Mouse (Mus musculus): ENCODE measurements around the gene Dlgap1. TPM values are rescaled to one million over a fixed set of nuclear protein-coding genes. Genes with fewer than 3 reads are reported as not detected.

Dlgap1 gene
- polyA plus RNA-seq, 1 experiment from 2014 or later, result 4.1 TPM

DNA sequence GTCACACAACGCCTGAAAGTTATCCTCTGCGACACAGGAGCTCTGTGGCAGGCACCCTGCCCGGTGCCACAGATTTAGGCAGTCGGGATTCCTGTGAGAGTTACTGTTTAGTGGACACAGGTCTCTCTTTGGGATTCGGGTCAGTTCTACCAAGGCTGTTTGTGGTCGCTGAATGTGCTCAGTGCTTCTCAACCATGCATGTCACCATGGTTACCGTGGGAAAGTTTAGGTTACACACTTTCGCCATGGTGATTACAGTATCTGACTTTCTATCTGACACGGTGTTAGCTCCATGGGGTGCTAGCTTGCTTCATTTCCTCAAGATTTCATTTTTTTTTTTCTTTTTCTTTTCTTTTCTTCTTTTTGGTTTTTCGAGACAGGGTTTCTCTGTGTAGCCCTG is 793.8 kb downstream of the Dlgap1 start:
- Histone ChIP-seq H3K4me3 (replicated peaks) (no peak overlapping the region), H3K36me3 (no peaks in the 10 kb centered on the region), H3K4me2 (no peak overlapping the region), H3K4me1 (0 out of 2 replicates have a peak, but pooled peaks cover 2% of the 10 kb centered on the region), H3K9ac (no peak overlapping the region), H3K9me3 (replicated peaks) (no peaks in the 10 kb centered on the region; the same call in 1 of the 2 replicates), H3K27ac (no peak overlapping the region), H3K27me3 (no peaks in the 10 kb centered on the region)
- peak; percentile 15; the same call in 1 of the 2 replicates for ATAC-seq (replicated peaks; ENCODE audit: low FRiP score)
- 65% methylated on average over 10 of the region's 10 CpGs for WGBS

- Histone ChIP-seq H3K9ac (no peak overlapping the region), H3K4me2 (no peak overlapping the region), H3K36me3 (no peaks in the 10 kb centered on the region), H3K27me3 (no peaks in the 10 kb centered on the region), H3K27ac (no peak overlapping the region), H3K4me3 (replicated peaks) (no peak overlapping the region), H3K9me3 (replicated peaks) (no peaks in the 10 kb centered on the region; the same call in 1 of the 2 replicates), H3K4me1 (no peaks in the 10 kb centered on the region)
- no peak for ATAC-seq (replicated peaks; ENCODE audit: low FRiP score)
- WGBS, result 96% methylated on average over 9 of the region's 9 CpGs
Measured at GRCm38 (mm10) chr17:70765337-70765736, 796.5 kb downstream of the Dlgap1 start.

DNA sequence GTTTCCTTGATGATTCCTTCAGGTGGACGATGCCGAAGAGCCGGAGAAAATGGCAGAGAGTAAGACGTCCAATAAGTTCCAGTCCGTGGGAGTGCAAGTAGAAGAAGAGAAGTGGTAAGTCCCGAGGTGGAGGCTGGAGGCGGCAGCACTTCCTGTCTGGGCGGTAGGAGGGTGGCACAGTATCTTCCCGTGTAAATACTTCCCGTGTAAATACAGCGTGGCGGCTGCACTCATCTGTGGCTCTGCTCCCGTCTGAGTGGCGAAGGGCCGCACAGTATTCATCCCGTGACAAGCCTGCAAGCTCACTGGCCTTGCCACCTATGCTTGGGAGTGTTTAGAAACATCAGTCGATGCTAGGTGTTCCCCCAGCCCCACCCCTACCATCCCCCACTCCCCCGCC is 797.1 kb downstream of the Dlgap1 start:
- Histone ChIP-seq H3K4me1 (no peaks in the 10 kb centered on the region), H3K4me2 (no peak overlapping the region), H3K27ac (no peak overlapping the region), H3K9ac (no peak overlapping the region), H3K9me3 (replicated peaks) (no peaks in the 10 kb centered on the region; the same call in 1 of the 2 replicates), H3K36me3 (no peaks in the 10 kb centered on the region), H3K27me3 (no peaks in the 10 kb centered on the region), H3K4me3 (replicated peaks) (no peak overlapping the region)
- ATAC-seq (replicated peaks; ENCODE audit: low FRiP score), result no peak
- WGBS, result 89% methylated on average over 18 of the region's 18 CpGs

- Histone ChIP-seq H3K36me3 (no peaks in the 10 kb centered on the region), H3K27me3 (no peaks in the 10 kb centered on the region), H3K9me3 (replicated peaks) (no peaks in the 10 kb centered on the region), H3K4me2 (peak overlapping the region; percentile 9; the same call in 1 of the 2 replicates), H3K4me1 (peaks cover 15% of the 10 kb centered on the region), H3K4me3 (replicated peaks) (no peak overlapping the region), H3K9ac (no peak overlapping the region), H3K27ac (peak overlapping the region; percentile 75)
- 10% methylated on average over 10 of the region's 10 CpGs for WGBS
- ATAC-seq (replicated peaks; ENCODE audit: low FRiP score), result peak; percentile 81
Measured at GRCm38 (mm10) chr17:70772120-70772899, 803.4 kb downstream of the Dlgap1 start.

DNA sequence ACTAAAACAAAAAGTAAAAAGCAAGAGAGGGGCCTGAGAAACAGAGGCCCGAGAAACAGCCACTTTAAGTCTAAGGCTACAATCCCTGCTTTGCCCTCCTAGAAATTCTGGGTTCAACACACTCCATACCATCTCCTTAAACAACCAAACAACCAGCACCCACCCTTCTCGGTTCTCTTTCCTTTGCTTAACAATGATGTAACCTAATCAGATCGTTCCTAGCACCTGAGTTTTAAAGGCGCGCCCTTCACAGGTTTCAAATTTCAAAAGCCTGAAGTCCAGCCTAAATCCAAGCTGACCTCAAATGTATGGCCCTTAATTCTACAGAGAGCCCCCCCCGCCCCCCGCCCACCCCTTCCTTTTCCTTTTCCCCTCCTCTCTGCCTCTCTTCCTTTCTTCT is 810.9 kb downstream of the Dlgap1 start:
- WGBS, result 13% methylated on average over 7 of the region's 7 CpGs
- H3K27ac ChIP-seq, result peak overlapping the region; percentile 86

GRCm38 (mm10) chr17:70780726-70781689 is 812.1 kb downstream of the Dlgap1 start:
- no peak overlapping the region for H3K9ac ChIP-seq
- WGBS, result 37% methylated on average over 18 of the region's 18 CpGs
- no peaks in the 10 kb centered on the region for H3K27me3 ChIP-seq
- H3K27ac ChIP-seq, result peak overlapping the region; percentile 86
- ATAC-seq (replicated peaks; ENCODE audit: low FRiP score), result peak; percentile 91
- no peak overlapping the region for H3K4me3 ChIP-seq (replicated peaks)
- peaks cover 29% of the 10 kb centered on the region for H3K4me1 ChIP-seq
- H3K4me2 ChIP-seq, result 0 out of 2 replicates have a peak overlapping the region, but pooled peaks have one; percentile 8
- H3K36me3 ChIP-seq, result no peaks in the 10 kb centered on the region
- no peaks in the 10 kb centered on the region for H3K9me3 ChIP-seq (replicated peaks)

More for the DNA sequence above, 810.9 kb downstream of the Dlgap1 start:
- H3K4me1 ChIP-seq, result peaks cover 29% of the 10 kb centered on the region
- no peaks in the 10 kb centered on the region for H3K9me3 ChIP-seq (replicated peaks)
- no peaks in the 10 kb centered on the region for H3K27me3 ChIP-seq
- no peaks in the 10 kb centered on the region for H3K36me3 ChIP-seq
- no peak overlapping the region for H3K4me2 ChIP-seq
- no peak overlapping the region for H3K9ac ChIP-seq
- no peak for ATAC-seq (replicated peaks; ENCODE audit: low FRiP score)
- no peak overlapping the region for H3K4me3 ChIP-seq (replicated peaks)

DNA sequence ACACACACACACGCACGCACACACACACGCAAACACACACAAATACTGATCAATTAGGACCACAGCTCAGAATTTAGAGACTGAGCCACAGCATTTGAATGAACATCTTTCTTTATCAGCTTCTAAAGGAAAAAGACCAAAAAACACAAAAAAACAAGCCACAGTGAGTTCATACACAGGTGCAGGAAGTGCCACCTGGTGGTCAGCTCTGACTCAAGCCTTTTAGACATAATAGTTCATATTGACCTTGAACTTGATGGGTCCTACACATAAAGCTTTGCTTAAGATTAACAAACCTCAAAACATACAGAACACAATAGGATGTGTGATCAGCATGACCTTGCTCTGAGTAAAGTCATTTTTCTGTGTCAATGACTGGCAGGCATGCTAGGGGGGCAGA is 814.4 kb downstream of the Dlgap1 start:
- H3K9me3 ChIP-seq (replicated peaks), result no peaks in the 10 kb centered on the region
- H3K27ac ChIP-seq, result no peak overlapping the region
- 94% methylated on average over 3 of the region's 3 CpGs for WGBS
- H3K4me3 ChIP-seq (replicated peaks), result no peak overlapping the region
- ATAC-seq (replicated peaks; ENCODE audit: low FRiP score), result no peak
- H3K9ac ChIP-seq, result no peak overlapping the region
- no peaks in the 10 kb centered on the region for H3K27me3 ChIP-seq
- peaks cover 29% of the 10 kb centered on the region for H3K4me1 ChIP-seq
- H3K36me3 ChIP-seq, result no peaks in the 10 kb centered on the region
- no peak overlapping the region for H3K4me2 ChIP-seq

DNA sequence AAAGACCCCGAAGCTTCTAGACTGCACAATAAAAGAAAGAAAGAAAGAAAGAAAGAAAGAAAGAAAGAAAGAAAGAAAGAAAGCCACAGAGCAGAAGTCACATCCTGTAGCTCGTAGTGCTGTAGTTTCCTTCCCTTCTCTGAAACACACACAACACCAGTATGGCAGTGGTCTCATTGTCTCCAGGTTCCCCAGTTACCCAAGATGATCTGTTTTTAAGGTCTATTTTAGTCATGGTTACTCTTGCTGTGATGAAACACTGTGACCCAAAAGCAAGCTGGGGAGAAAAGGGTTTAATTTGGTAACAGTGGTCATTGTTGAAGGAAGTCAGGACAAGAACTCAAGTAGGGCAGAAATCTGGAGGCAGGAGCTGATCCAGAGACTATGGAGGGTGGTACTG is 818.5 kb downstream of the Dlgap1 start:
- Histone ChIP-seq H3K9ac (no peak overlapping the region), H3K27ac (no peak overlapping the region), H3K9me3 (replicated peaks) (no peaks in the 10 kb centered on the region), H3K4me1 (no peaks in the 10 kb centered on the region), H3K36me3 (no peaks in the 10 kb centered on the region), H3K27me3 (no peaks in the 10 kb centered on the region), H3K4me3 (replicated peaks) (no peak overlapping the region), H3K4me2 (no peak overlapping the region)
- WGBS, result 94% methylated on average over 2 of the region's 2 CpGs
- no peak for ATAC-seq (replicated peaks; ENCODE audit: low FRiP score)

DNA sequence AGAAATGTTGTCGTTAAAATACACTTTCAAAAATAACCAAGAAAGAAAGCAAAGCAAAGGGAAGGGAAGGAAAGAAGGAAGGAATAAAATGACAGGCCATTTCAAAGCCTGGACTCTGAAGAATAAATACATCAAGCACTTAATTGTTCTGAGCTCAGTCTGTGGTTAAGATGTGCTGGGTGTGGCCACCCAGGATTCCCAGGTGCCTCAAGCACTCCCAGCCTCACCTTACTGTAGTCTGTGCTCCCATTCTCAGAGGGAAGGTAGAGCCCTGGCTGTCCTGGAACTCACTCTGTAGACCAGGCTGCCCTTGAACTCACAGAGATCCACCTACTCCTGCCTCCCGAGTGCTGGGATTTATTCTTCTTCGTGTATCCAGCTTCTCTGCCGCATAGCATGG is 821.9 kb downstream of the Dlgap1 start:
- Histone ChIP-seq H3K36me3 (no peaks in the 10 kb centered on the region), H3K27me3 (no peaks in the 10 kb centered on the region), H3K4me1 (peaks cover 17% of the 10 kb centered on the region), H3K9me3 (replicated peaks) (no peaks in the 10 kb centered on the region), H3K4me2 (no peak overlapping the region), H3K9ac (no peak overlapping the region), H3K27ac (no peak overlapping the region), H3K4me3 (replicated peaks) (no peak overlapping the region)
- WGBS, result 93% methylated on average over 4 of the region's 4 CpGs
- no peak for ATAC-seq (replicated peaks; ENCODE audit: low FRiP score)

- ATAC-seq (replicated peaks; ENCODE audit: low FRiP score), result no peak
Measured at GRCm38 (mm10) chr17:70791596-70792275, 822.9 kb downstream of the Dlgap1 start.

GRCm38 (mm10) chr17:70794291-70794690 is 825.4 kb downstream of the Dlgap1 start:
- H3K4me2 ChIP-seq, result peak overlapping the region; percentile 36
- H3K9me3 ChIP-seq (replicated peaks), result no peaks in the 10 kb centered on the region
- H3K4me3 ChIP-seq (replicated peaks), result no peak overlapping the region
- no peaks in the 10 kb centered on the region for H3K27me3 ChIP-seq
- peak overlapping the region; percentile 74 for H3K27ac ChIP-seq
- WGBS, result 15% methylated on average over 7 of the region's 7 CpGs
- ATAC-seq (replicated peaks; ENCODE audit: low FRiP score), result peak; percentile 79
- H3K4me1 ChIP-seq, result peaks cover 31% of the 10 kb centered on the region
- H3K9ac ChIP-seq, result no peak overlapping the region
- no peaks in the 10 kb centered on the region for H3K36me3 ChIP-seq

More at GRCm38 (mm10) chr17:70791596-70792275, 822.9 kb downstream of the Dlgap1 start:
- Histone ChIP-seq H3K9me3 (replicated peaks) (no peaks in the 10 kb centered on the region), H3K27ac (no peak overlapping the region), H3K27me3 (no peaks in the 10 kb centered on the region), H3K36me3 (no peaks in the 10 kb centered on the region), H3K4me2 (no peak overlapping the region), H3K9ac (no peak overlapping the region), H3K4me1 (peaks cover 20% of the 10 kb centered on the region), H3K4me3 (replicated peaks) (no peak overlapping the region)
- 80% methylated on average over 9 of the region's 9 CpGs for WGBS
